Mouse (Mus musculus): ENCODE measurements at regions not wholly inside any gene's neighbourhood (a gene's known extent, or its start where the extent isn't known, plus 50 kb on each side); places are given as distances from the start of the nearest gene placed in this dataset.

GRCm38 (mm10) chr14:60439106-60439505 is 66.0 kb downstream of the Amer2 start:
- DNase-seq (ENCODE audit: low spot score) = no peak

- no peak for DNase-seq (ENCODE audit: low spot score)
Observed at GRCm38 (mm10) chr14:60443821-60444551, 70.9 kb downstream of the Amer2 start.

GRCm38 (mm10) chr14:60444552-60444937 is 71.5 kb downstream of the Amer2 start:
- DNase-seq (ENCODE audit: low spot score) = no peak

- DNase-seq (ENCODE audit: low spot score) = no peak
Observed at GRCm38 (mm10) chr14:60446037-60446436, 73.0 kb downstream of the Amer2 start.

- no peak for DNase-seq (ENCODE audit: low spot score)
Observed at GRCm38 (mm10) chr14:60451216-60451615, 78.2 kb downstream of the Amer2 start.

GRCm38 (mm10) chr14:60451684-60452083 is 78.6 kb downstream of the Amer2 start:
- no peak for DNase-seq (ENCODE audit: low spot score)

GRCm38 (mm10) chr14:60456767-60457166 is 83.7 kb downstream of the Amer2 start:
- DNase-seq (ENCODE audit: low spot score) = no peak

- peak; percentile 10 for DNase-seq (ENCODE audit: low spot score)
Observed at GRCm38 (mm10) chr14:60484996-60485888, 112.2 kb downstream of the Amer2 start.

GRCm38 (mm10) chr14:60485889-60486274 is 112.8 kb downstream of the Amer2 start:
- DNase-seq (ENCODE audit: low spot score) = no peak

GRCm38 (mm10) chr14:60486278-60486935 is 113.3 kb downstream of the Amer2 start:
- no peak for DNase-seq (ENCODE audit: low spot score)

GRCm38 (mm10) chr14:60489111-60489510 is 116.1 kb downstream of the Amer2 start:
- no peak for DNase-seq (ENCODE audit: low spot score)

- DNase-seq (ENCODE audit: low spot score) = no peak
Observed at GRCm38 (mm10) chr14:60490886-60491285, 117.8 kb downstream of the Amer2 start.

- no peak for DNase-seq (ENCODE audit: low spot score)
Observed at GRCm38 (mm10) chr14:60495441-60495840, 122.4 kb downstream of the Amer2 start.

GRCm38 (mm10) chr14:60502552-60502951 is 129.5 kb downstream of the Amer2 start:
- no peak for DNase-seq (ENCODE audit: low spot score)

- no peak for DNase-seq (ENCODE audit: low spot score)
Observed at GRCm38 (mm10) chr14:60505066-60505465, 128.7 kb upstream of the Spata13 start.

GRCm38 (mm10) chr14:60506296-60506695 is 127.5 kb upstream of the Spata13 start:
- DNase-seq (ENCODE audit: low spot score) = no peak

- no peak for DNase-seq (ENCODE audit: low spot score)
Observed at GRCm38 (mm10) chr14:60513560-60513959, 120.2 kb upstream of the Spata13 start.

- DNase-seq (ENCODE audit: low spot score) = no peak
Observed at GRCm38 (mm10) chr14:60515094-60515786, 118.6 kb upstream of the Spata13 start.

- no peak for DNase-seq (ENCODE audit: low spot score)
Observed at GRCm38 (mm10) chr14:60517891-60518290, 115.9 kb upstream of the Spata13 start.

- DNase-seq (ENCODE audit: low spot score) = no peak
Observed at GRCm38 (mm10) chr14:60523010-60523409, 110.8 kb upstream of the Spata13 start.

GRCm38 (mm10) chr14:60524869-60525268 is 108.9 kb upstream of the Spata13 start:
- DNase-seq (ENCODE audit: low spot score) = no peak

Measured in T-cell, adult 2 months (primary cell).